Mouse (Mus musculus) induced T-regulatory cell, adult 2 months (primary cell): ENCODE measurements around the gene Arih2.
"Not testable (repeated sequence)": the region's sequence is repeated elsewhere in the genome, so short reads cannot be mapped to it uniquely, and the experiment has no call there.

ENCODE experiments used
- DNase-seq: peaks from one replicate; pipeline ENCODE4 v3.0.0-alpha.2; 2012; ENCODE audit warnings: low read depth

Gene Arih2

GRCm38 (mm10) chr9:108648611-108649560 is at the start of gene Arih2:
Arih2 (minus strand) TSS chr9:108649386.
- peak; percentile 95 for DNase-seq

DNA sequence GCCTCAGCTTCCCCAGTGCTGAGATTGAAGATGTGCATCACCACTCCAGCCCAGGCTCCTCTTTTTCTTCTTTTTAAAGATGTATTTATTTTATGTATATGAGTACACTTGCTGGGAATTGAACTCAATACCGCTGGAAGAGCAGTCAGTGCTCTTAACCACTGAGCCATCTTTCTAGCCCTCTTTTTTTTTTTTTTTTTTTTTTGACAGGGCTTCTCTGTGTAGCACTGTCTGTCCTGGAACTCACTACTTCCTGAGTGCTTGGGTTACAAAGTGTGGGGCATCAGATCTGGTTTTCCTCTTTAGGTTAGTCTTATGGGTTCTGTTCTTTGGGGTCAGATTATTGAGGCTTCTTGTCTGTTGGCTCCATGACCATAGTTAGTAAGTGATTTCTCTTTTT is 45.3 kb upstream of the Arih2 start:
- no peak for DNase-seq

DNA sequence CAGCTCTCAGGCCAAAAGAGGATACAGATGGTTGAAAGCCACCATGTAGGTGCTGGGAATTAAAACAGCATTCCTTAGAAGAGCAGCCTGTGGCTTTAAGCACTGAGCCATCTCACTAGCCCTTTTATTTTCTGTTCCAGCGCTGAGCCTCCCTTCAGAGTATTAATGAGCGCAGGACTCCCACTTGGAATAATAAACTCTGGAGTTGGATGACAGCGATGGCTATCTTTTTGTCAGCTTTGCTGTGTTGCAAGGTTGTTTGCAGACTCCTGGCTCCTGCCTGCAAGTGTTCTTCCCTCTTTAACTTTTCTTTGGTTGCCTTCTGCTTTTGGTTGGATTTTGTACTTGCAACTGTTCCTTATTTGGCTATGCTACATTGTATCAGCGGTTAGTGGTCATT is 44.8 kb upstream of the Arih2 start:
- DNase-seq: no peak

DNA sequence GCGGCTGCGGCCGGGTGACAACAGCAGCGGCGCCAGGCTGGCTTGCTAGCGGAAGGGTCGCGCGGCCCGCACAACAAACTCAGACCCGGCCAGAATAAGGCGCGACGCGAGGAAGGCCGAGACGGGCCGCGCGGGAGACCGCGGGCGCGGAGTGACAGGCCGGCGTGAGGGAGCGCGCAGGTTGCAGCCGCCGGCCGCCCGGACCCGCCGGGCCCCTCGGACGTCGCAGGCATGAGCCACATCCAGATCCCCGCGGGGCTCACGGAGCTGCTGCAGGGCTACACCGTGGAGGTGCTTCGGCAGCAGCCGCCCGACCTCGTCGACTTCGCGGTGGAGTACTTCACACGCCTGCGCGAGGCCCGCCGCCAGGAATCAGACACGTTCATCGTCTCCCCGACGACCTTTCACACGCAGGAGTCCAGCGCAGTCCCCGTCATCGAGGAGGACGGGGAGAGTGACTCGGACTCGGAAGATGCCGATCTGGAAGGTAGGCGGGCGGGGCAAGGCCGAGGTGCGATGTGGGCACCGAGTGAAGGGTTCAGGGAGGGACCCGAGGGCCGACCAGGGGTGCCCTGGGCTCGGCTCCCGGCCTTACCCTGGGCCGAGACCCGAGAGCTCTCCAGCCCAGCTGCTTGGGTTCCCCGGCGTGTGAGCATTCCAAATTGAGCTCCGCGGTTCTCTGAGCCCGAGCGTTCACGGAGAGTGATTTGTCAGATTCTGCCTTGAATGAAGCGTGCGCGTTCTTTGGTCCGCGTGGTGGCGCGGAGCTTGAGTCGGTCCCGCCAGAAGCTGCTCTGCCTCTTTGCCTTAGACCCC is 43.2 kb upstream of the Arih2 start:
- peak; percentile 69 for DNase-seq

- peak; percentile 72 for DNase-seq
Observed at GRCm38 (mm10) chr9:108691846-108692225, 42.6 kb upstream of the Arih2 start.

- no peak for DNase-seq
Observed at GRCm38 (mm10) chr9:108691371-108691770, 42.2 kb upstream of the Arih2 start.

GRCm38 (mm10) chr9:108690914-108691313 is 41.7 kb upstream of the Arih2 start:
- no peak for DNase-seq

- no peak for DNase-seq
Observed at GRCm38 (mm10) chr9:108689993-108690392, 40.8 kb upstream of the Arih2 start.

GRCm38 (mm10) chr9:108689106-108689505 is 39.9 kb upstream of the Arih2 start, which contains the start of gene Prkar2a:
Prkar2a (plus strand) TSS chr9:108689314.
- DNase-seq: no peak

DNA sequence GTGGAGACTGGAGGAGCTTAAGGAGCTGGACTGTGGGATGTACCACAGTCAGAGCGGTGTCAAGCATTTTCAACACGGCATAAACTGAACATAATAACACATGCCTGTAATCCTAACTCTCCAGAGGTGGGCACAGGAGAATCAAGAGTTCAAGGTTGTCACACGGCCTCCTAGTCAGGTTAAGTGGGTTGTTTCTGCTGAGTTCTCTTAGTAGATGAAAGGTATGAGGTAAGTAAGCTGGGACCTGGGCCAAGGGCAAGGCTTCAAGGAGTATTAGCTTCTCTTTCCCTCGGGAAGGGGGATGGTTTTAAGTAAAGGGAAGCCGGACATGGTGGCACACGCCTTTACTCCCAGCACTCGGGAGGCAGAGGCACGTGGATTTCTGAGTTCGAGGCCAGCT is 39.3 kb upstream of the Arih2 start:
- no peak for DNase-seq

DNA sequence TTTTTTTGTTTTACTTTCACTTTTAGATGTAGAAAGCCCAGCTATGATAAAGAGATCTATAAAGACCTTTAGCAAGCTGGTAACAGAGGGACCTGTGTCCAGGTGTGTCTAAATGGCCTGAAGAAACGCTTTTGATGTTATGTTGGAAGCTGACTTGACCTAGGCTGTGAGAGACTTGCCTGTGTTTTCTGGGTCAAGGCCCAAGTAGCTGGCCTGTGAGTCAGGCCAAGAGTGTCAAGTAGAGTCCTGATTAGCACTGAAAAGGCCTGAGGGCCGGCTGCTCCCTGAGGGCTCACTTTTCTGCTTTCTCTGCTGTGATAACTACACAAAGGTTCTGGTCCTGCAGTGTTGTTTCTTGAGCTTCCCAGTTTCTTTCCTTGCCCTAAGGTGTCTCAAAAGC is 38.5 kb upstream of the Arih2 start:
- no peak for DNase-seq

- no peak for DNase-seq
Observed at GRCm38 (mm10) chr9:108687181-108687580, 38.0 kb upstream of the Arih2 start.

DNA sequence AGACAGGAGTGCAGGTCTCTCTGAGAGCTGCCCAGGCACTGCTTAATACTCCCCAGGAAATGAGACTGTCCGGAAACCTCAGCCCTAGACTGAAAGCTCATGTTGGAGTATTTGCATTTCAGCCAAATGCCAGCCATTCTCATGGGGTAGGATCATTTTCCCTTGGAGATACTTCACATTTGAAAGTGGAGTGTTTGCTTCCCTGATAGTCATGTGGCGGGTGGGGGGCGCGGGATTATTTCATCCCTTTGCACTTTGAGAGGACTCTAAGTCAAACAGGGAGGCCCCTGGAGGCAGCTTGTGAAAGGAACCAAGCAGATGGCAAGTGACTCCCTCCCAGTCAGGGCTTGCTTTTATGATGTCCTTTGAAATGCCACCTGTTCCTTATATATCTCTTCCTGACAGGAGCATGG is 37.3 kb upstream of the Arih2 start:
- DNase-seq: no peak

GRCm38 (mm10) chr9:108680026-108680425 is 30.8 kb upstream of the Arih2 start:
- DNase-seq: no peak

DNA sequence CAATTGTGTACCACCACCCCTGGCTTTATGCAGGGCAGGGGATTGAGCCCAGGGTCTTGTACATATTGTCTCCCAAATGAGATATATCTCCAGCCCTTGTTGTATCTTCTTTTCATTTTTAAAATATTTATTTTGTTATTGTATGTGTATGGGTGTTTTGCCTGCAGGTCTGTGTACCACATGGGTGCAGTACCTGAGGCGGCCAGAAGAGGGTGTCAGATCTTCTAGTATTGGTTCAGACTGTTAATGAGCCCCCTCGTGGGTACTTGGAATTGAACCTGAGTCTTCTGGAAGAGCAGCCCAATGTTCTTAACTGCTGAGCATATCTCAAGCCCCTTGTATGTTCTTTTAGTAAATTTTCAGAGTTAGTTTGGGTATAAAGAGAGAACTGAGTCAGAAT is 24.0 kb upstream of the Arih2 start:
- peak; percentile 70 for DNase-seq

GRCm38 (mm10) chr9:108669875-108670274 is 20.7 kb upstream of the Arih2 start:
- DNase-seq: peak; percentile 50

- DNase-seq: peak; percentile 29
Observed at GRCm38 (mm10) chr9:108662660-108663059, 13.5 kb upstream of the Arih2 start.

DNA sequence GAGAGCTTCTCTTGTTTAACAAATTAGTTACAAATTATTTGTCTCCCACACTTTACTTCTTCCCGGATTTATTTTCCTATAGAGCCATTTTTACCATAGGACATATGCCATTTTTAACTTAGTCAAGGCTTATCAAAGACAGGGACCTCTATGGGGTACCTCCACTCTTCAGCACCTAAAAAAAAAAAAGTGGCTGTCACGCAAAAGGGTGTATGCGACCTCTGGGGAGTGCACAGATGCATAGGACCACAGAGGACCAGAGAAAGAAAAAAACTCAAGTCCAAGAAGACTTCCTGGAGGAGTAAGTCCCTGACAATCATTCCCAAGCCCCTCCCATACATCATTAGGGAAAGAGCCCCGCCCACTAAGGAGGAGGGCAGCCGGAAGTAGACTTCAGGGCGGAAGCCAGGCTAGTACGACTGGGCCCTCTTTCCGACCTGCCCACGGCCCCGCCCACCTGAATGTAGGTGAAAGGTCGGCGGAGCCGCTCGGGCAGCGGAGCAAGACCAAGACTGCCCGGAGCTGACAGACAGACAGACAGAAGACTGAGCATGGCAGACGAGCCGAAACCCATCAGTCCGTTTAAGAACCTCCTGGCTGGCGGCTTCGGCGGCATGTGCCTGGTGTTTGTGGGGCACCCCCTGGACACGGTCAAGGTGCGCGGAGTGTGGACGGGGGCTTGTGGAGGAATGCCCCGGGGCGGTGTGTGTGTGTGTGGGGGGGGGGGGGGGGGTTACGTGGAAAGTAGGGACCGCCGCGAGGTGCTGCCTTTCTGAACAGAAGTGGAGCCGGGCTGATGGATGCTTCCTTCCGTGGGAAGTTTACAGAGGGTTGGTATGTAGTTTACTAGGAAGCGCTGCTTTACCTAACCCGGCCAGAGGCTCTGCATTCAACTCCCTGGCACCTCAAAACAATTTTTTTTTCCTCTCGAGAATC is 12.8 kb upstream of the Arih2 start, which contains the start of gene Slc25a20:
Gene Slc25a20 (plus strand): TSS at position 412 of the 936 bp plus-strand sequence.
- peak; percentile 90 for DNase-seq

- not testable (repeated sequence) for DNase-seq
Observed at GRCm38 (mm10) chr9:108655865-108656264, 6.7 kb upstream of the Arih2 start.

DNA sequence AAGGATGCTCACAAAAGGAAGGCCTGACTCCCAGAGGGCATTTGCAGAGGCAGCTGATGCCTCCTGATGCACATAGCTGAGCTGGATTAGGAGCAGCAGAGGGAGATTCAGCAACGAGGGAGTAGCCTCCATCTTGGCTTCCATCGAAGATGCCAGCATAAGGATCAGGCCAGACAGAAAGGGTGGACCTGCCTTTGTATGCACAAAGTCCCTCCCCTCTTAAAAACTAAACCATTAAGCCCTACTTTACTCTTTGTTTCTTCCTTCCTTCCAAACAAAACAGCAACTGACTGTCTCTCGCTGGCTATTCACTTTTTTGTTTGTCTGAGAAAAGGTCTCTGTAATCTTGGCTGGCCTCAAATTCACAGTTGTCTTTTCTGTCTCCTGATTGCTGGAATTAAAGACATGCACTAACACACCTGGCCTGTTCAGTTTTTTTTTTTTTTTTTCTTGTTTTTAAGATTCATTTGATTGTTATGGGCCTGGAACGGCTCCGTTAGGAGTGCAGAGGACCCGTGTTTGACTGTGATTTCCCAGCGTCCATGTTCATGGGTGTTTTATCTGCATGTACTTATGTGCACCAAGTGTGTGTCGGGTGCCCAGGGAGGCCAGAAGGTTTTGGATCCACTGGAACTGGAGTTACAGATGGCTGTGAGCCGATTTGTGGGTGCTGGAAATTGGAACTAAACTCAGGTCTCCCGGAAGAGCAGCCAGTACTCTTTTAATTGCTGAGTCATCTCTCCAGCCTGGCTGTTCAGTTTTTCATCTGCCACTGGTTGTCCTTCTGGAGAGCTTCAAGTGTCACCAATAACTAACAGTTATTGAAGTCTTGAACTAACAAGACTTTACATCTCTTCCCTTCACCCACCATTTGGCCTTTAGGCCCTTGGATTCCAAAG is 5.6 kb upstream of the Arih2 start:
- DNase-seq: no peak
